ENCODE assay signal across 23 mouse cellular contexts in the genomic region with DNA sequence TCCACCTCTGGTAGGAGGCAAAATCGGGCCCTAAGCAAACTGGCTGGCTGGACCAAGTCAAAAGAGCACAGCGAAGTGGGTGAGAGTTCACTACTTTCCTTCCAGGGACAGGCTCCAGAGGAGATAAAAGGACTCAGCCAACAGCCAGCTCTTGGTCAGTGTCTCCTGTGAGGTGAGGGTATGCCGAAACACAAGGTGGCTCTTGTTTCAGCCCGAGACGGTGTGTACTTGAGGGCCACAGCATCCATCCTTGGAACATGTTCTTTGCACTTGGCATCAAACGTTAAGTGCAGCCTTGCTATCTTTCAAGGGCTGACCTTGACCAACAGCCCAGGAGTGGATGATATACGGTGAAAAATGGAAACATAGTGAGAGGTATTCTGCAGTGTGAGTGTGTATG.
A peak's percentile ranks its signal among the peaks of the same experiment; 100 is the strongest.
DNase-seq lines count a peak whose midpoint lies in the region; ATAC-seq lines count a peak whose summit lies in the region.
"Had no signal": no experiment of that assay in that cellular context is flagged by ENCODE, and none has a peak within 500 bp of the region (broad histone marks: within the 10 kb centered on the region; RNA-seq: fewer than 3 reads in every experiment).

No protein-coding gene starts in this region.

- no peaks in the 10 kb centered on the region for H3K36me3 ChIP-seq in heart, embryonic 16.5 days (ENCODE audit: control insufficient read depth, insufficient read depth)
- no peaks in the 10 kb centered on the region for H3K36me3 ChIP-seq in forebrain, embryonic 15.5 days
- H3K36me3 ChIP-seq: forebrain, embryonic 10.5 days; intestine, embryonic 15.5 days; midbrain, embryonic 10.5 days had no signal

- WGBS in heart, embryonic 16.5 days, result 54% methylated on average over 7 of the region's 7 CpGs
- WGBS in forebrain, embryonic 15.5 days, result 91% methylated on average over 7 of the region's 7 CpGs

- H3K9me3 ChIP-seq in heart, embryonic 16.5 days (replicated peaks; ENCODE audit: control insufficient read depth, low read length), result no peaks in the 10 kb centered on the region
- H3K9me3 ChIP-seq in forebrain, embryonic 15.5 days, result no peaks in the 10 kb centered on the region
- H3K9me3 ChIP-seq: forebrain, embryonic 10.5 days; intestine, embryonic 15.5 days; midbrain, embryonic 10.5 days had no signal

- H3K27me3 ChIP-seq in heart, embryonic 16.5 days (ENCODE audit: control insufficient read depth, insufficient read depth, low read length), result no peaks in the 10 kb centered on the region
- H3K27me3 ChIP-seq in forebrain, embryonic 15.5 days, result no peaks in the 10 kb centered on the region
- H3K27me3 ChIP-seq: intestine, embryonic 15.5 days had no signal

- peak; percentile 68 to 88 for DNase-seq in adrenal gland, adult (ENCODE audit: inconsistent age in 2 of 2, low spot score in 1 of 2)
- DNase-seq in adrenal gland, postnatal 4 days (ENCODE audit: low spot score in 2 of 2), result no peak
- DNase-seq in heart, adult 18-20 months, result peak; percentile 65 to 73
- DNase-seq in heart, adult 8-10 months (ENCODE audit: low spot score), result no peak
- peak; percentile 41 to 52 for DNase-seq in adrenal gland, postnatal 36 days
- no peak for DNase-seq in cerebellum, adult 11-12 months
- DNase-seq: cerebellum, adult 11 months; cerebellum, postnatal 14 days; forebrain, postnatal 0 days; gastrocnemius, postnatal 25 days; kidney, adult 8-10 months; kidney, postnatal 10 days; left cerebral cortex, postnatal 4 days; liver; liver, postnatal 0 days had no signal

- no peak overlapping the region for H3K4me3 ChIP-seq in heart, embryonic 16.5 days (ENCODE audit: low read length)
- H3K4me3 ChIP-seq in forebrain, embryonic 15.5 days, result no peak overlapping the region
- H3K4me3 ChIP-seq: forebrain, embryonic 10.5 days; intestine, embryonic 15.5 days; left cerebral cortex, adult 2 months; midbrain, embryonic 10.5 days had no signal

- no peak overlapping the region for H3K9ac ChIP-seq in heart, embryonic 16.5 days (ENCODE audit: low read length)
- H3K9ac ChIP-seq in forebrain, embryonic 15.5 days (replicated peaks), result no peak overlapping the region
- H3K9ac ChIP-seq: forebrain, postnatal 0 days; intestine, embryonic 15.5 days; liver, postnatal 0 days had no signal

- H3K27ac ChIP-seq in heart, embryonic 16.5 days (ENCODE audit: low read length), result peak overlapping the region; percentile 87; the same call in 1 of the 2 replicates
- H3K27ac ChIP-seq in forebrain, embryonic 15.5 days (replicated peaks), result no peak overlapping the region
- H3K27ac ChIP-seq: forebrain, embryonic 10.5 days; intestine, embryonic 15.5 days; left cerebral cortex, adult 2 months; midbrain, embryonic 10.5 days had no signal

- peaks cover 49% of the 10 kb centered on the region for H3K4me1 ChIP-seq in heart, embryonic 16.5 days (ENCODE audit: control insufficient read depth, insufficient read depth, low read length)
- H3K4me1 ChIP-seq in forebrain, embryonic 15.5 days, result no peaks in the 10 kb centered on the region
- H3K4me1 ChIP-seq: intestine, embryonic 15.5 days had no signal

- H3K4me2 ChIP-seq in heart, embryonic 16.5 days (ENCODE audit: low read depth, low read length), result no peak overlapping the region
- H3K4me2 ChIP-seq in forebrain, embryonic 15.5 days (replicated peaks), result no peak overlapping the region
- H3K4me2 ChIP-seq: intestine, embryonic 15.5 days had no signal

- no peak for ATAC-seq in heart, embryonic 16.5 days (replicated peaks; ENCODE audit: extremely low read depth, insufficient read depth, low FRiP score)
- ATAC-seq in forebrain, embryonic 15.5 days (replicated peaks), result no peak
- ATAC-seq: forebrain, postnatal 0 days; hindbrain, embryonic 16.5 days; intestine, embryonic 15.5 days; liver, postnatal 0 days; lung, postnatal 0 days had no signal

Comparison
In these comparisons a context has a peak if more than half of its experiments do, and no peak if none do; other contexts are left out.
1. DNase-seq: peak in adrenal gland, adult (2 of 2), heart, adult 18-20 months (2 of 2) and adrenal gland, postnatal 36 days (2 of 2); none in adrenal gland, postnatal 4 days (0 of 2), heart, adult 8-10 months (single experiment) and cerebellum, adult 11-12 months (single experiment).